Mouse (Mus musculus): ENCODE data around the gene Farp1.

The Farp1 gene

DNA sequence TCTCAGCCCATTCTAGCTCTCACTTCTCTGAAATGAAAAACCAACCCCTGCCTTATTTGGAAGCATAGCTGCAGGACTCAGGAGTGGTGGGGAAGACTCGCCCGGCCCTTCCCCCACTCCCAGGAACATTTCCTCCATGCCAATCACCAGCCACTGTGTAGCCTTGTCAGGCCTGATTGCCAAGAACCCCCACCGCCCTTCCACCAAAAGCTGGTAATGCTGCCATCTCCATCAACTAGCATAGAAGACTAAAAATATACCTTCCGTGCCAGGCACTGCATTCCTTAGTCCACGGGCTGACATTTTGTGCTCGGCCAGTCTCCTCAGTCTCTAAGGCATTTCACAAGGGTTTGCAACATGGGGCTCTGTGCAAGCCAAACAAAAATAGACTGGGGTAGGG, 235.5 kb downstream of the Farp1 start:
- no peak for DNase-seq

DNA sequence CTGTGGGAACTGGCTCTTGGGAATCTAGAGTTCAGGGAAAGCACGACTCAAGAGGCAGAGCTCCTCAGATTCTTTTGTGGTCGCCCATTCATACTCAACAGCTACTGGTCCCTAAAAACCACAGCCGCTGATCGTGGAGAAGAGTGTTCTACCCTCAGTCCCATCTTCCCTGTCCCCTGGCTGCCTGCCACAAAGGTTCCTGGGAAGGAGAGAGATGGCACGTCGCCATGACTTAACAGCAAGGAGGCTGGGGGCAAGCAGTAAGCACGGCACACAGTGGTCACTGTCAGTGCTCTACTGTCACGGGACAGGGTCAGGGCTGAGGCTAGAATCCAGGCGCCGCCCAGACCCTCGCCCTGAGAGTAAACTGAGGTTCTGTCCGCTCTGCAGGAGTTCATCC, 240.0 kb downstream of the Farp1 start:
- DNase-seq: no peak

DNA sequence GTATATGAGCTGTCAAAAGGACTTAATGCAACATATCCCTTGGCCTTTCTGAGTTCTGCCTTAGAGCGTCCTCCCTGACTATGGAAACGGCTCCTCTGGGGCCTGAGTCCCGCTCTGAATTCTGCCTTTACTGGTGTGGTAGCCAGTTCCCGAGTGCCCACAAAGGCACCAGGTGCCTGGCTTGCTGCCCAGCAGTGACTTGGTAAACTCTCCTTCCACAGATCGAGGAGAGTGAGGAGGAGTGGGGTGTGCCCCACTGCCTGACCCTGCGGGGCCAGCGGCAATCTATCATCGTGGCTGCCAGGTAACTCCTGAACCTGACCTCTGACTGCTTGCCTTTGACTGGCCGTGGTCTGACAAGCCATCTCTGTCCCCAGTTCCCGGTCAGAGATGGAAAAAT, 241.0 kb downstream of the Farp1 start:
- no peak for DNase-seq

- peak; percentile 95 for DNase-seq
Measured at GRCm38 (mm10) chr14:121279106-121279505, 244.1 kb downstream of the Farp1 start.

DNA sequence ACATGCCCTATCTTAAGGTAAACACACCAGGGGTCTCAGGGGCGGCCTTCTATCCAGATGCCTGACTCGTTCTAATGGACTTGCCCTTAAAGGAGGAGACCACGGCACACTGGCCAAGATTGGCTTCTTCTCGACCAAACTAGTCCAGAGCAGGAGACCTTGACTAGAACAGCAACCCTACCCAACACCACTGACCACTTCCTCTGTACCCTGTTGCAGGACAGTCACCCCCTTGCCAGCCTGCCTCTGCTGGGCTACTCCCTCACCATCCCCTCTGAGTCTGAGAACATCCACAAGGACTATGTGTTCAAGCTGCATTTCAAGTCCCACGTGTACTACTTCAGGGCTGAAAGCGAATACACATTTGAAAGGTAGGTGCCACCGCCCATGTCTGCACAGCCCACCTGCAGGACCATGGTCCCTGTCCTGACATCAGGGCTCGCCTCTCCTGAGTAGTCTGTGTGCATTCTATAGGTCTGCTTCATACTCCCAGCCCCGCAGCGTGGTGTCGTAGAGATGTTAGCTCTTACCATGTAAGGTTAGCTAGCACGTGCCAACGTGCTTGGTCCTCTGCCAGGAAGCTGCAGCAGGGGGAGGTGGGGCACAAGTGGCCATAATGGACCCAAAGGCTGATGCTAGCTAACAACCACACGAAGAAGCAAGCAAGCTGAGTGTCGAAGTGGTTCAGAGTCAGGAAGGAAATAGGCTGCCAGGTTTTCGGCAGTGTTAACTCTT, 245.8 kb downstream of the Farp1 start:
- DNase-seq: no peak

GRCm38 (mm10) chr14:121281336-121281710, 246.3 kb downstream of the Farp1 start:
- DNase-seq: no peak

DNA sequence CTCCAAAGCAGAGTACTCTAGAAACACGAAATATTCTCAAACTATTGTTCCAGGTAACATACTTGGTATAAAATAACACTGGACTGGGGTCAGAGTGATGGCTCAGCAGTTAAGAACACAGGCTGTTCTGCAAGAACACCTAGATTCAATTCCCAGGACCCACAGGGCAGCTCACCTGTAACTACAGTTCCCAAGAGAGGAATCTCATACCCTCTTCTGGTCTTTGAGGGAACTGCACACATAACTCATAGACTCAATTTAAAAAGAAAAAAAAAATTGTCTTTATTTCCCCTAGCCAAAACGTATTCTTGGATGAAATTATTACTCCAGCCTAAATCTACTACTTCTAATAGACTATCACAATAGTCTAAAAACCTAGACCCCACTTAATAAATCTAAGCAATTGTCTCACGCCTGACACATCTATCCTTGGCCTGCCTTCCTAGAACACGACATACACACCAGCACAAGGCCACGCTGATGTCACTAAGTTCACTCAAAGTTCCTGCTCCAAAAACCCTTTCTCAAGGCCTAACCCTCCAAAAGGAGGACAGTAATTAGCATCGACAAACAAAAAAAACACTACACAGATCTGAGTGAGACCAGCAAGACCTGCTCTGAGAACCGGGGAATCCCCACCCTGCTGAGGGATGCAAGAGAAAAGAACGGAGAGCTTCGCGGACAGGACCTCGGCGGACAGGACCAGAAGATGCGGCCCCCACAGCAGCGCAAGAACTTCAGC, 250.6 kb downstream of the Farp1 start:
- no peak for DNase-seq

- peak; percentile 85 for DNase-seq
Measured at GRCm38 (mm10) chr14:121291881-121292280, 256.9 kb downstream of the Farp1 start.

DNA sequence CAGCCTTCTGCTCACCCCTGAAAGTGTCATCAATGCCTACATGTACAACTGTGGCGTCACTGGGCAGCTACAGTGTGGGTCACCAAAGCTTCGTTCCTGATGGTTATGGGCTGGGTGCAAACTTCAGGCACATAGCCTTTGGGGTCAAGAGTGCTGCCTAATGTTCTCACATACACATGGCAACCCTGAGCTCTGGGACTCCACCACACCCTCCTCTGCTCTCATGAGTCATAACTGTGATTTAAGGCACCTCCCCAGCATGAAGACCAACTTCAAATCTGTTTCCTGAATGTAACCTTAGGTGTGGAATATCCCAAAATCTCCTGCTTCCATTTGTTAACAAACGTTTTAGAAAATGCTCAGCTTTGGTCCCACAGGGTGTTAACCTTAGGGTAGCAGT, 257.4 kb downstream of the Farp1 start:
- DNase-seq: peak; percentile 83

DNA sequence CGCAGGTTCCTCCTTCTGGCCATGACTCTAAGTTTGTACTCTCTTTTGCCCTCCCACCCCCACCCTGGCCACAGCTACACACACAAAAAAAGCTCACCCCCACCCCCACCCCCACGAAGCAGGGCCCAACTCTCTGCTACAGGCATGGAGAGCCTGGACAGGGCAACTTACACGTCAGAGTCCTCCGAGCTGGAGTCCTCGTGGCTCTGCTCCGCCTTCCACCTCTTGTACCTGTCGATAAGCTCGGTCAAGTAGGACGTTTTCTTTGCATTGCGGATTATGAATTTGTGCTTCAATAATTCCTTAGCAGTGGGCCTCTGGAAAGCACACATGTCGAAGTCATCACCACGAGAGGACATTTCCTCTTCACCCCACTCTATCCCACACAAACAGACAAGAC, 259.5 kb downstream of the Farp1 start:
- no peak for DNase-seq

DNA sequence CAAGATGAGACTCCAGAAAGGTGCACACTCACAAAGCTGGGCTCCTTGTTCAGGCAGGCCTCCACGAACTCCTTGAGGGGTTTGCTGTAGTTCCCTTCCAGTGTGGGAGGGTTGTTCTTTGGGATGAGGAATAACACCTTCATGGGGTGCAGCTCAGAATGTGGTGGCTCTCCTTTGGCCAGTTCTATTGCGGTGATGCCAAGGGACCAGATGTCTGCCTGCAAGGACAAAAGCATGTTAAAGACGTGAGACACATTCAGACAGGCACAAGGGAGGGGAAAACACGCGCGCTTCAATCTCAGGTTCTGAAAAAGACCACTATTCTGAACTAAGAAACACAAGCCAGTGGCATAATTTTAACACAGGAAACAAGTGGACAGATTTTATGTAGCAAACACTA, 262.1 kb downstream of the Farp1 start:
- DNase-seq: no peak

- DNase-seq: no peak
Measured at GRCm38 (mm10) chr14:121298537-121298936, 263.5 kb downstream of the Farp1 start.

DNA sequence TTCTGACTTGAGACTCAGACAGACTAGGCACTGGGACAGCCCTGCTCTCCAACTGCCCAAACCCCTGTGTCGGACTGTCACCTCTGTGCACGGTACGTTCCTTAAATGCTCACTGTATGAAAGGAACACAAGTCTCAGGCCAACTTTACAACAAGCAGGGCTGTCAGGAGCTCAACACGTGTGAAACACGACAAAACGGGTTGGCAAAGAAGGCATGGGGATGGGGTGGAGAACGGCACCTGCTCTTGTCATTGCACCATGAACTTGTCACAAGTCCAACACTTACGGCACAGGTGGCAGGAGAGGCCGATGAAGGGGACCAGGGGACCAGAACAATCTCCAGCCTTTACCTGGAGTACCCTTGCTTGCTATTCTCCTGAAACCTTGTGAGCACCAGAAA, 264.1 kb downstream of the Farp1 start:
- no peak for DNase-seq

DNA sequence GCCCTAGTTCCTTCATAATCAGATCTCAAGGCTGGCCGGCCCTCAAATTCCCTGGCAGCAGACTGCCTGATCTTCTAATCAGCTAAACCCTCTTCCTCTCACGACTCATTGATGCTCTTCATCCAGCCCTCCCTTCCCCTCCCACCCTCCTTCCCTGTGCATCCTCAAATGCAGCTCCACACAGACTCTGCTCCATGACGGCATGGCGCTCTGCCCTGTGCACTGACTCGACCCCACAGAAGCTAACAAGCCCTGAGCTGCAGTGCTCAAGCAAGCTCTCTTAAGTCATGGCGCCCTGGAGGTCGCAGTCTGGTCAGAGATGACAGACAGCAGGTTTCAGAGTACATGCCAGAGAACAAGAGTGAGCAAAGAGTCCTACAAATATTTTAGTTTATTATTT, 269.5 kb downstream of the Farp1 start:
- no peak for DNase-seq

DNA sequence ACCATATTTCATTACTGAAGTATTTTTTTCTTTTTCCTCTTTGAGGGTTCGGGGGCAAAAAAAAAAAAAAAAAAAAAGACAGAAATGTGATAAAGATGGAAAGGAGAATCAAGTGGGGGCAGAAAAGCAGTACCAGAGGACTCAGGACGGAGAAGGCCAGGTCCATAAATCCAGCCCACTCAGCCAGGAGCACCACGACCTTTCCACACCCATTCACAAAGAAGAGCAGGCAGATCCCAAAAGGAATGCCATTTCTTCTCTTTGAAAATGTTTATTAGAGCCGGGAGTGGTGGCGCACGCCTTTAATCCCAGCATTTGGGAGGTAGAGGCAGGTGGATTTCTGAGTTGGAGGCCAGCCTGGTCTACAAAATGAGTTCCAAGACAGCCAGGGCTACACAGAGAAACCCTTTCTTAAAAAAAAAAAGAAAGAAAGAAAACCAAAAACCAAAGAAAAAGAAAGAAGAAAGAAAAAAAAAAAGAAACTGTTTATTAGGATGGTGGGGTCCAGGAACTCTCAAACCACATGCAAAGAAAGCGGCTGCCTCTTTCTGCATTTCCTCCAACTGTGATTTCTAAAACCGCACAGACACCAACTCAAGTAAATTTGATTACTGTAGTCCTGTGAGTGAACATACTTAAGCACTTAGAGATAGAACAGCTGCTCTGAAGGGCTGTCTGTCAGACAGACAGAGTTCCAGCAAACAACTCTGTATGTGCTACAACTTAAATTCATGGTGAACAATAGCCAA, 270.5 kb downstream of the Farp1 start:
- no peak for DNase-seq

DNA sequence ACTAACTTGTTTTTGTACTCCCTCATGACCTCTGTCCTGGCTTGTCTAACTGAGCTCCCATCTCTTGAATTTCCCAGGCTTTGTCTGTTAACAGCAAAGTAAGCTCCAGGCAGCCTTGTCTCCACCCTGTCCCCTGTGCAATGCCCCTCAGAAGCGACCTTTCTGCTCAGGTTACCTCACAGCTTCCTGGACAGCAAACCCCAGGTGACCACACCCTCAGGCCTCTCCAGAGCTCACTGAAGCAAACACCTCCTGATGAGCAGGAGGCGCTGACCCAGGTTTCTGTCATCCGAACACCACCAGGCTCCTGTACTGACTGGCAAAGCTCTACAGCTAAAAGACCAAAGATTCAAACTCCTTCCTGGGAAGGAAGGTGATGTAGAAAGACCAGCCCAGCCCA, 274.9 kb downstream of the Farp1 start:
- DNase-seq: no peak

DNA sequence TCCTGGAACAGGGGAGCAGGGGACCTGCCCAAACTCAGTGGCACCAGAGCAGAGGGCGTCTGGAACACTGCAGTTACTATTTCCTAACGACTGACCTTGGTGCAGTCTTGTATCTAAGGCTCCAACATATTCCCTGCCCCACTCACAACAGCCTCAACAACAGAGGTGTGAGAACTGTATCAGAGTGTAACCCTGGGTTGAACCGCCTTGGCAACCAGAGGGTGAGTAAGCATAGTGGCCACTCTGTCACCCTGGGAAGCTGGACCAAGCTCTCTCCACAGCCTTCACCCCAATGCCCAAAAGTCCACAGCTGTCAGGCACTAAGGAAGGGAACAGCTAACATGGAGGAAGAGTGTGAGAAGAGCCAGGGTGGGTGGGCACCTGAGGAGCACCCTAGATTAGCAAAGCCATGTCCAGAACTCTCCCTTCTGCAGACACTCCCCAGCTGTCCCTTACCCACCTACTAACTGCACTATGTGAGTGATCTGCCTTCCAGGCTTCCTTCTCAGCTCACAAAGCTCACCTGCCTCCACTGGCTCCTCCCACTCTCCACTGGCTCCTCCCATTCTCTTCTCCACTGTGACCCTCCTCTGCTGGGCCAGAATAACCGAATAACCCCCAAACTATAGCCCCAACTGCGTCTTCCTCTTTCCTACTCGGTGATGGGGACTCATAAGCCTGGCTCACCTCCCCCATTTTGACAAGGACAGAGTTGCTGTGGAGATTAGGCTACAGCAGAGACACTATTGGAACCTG, 275.5 kb downstream of the Farp1 start:
- DNase-seq: no peak

DNA sequence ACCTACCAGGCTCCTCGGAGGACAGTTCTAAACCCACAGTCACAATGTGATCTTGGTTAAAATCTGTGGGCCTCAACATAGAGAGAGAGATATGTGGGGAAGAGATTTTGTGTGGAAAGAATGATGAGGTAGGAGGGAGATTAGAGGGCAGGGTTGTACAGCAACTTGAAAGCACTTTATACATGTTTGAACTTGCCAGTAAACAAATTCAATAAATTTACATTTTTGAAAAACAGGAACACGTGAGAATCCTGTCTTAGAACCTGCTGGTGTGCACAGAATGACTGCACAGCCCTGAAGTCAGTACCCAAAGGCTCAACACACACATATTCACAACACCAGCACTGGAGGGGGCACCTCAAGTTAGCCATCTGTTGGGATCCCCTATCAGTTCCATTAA, 276.1 kb downstream of the Farp1 start:
- no peak for DNase-seq

GRCm38 (mm10) chr14:121313283-121313682, 278.3 kb downstream of the Farp1 start:
- DNase-seq: no peak

- DNase-seq: no peak
Measured at GRCm38 (mm10) chr14:121314934-121315333, 279.9 kb downstream of the Farp1 start.

DNA sequence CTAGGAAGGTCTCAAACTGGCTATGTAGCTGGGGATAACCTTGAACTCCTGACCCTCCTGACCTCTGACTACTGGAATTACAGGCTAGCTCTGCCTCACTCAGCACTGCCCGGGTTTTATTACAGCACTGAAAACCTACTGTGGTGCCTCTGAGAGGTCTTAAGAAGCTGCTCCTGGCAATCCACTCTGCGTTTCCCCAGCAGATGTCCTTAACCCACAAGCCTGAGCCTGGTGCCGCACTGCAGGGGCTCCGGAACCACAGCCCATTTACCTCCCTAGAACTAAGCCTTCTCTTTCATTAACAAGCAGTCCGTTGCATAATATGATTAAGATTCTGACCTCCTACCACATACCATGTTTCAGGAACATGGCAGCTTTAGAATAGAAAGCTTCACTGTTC, 281.1 kb downstream of the Farp1 start:
- DNase-seq: no peak

DNA sequence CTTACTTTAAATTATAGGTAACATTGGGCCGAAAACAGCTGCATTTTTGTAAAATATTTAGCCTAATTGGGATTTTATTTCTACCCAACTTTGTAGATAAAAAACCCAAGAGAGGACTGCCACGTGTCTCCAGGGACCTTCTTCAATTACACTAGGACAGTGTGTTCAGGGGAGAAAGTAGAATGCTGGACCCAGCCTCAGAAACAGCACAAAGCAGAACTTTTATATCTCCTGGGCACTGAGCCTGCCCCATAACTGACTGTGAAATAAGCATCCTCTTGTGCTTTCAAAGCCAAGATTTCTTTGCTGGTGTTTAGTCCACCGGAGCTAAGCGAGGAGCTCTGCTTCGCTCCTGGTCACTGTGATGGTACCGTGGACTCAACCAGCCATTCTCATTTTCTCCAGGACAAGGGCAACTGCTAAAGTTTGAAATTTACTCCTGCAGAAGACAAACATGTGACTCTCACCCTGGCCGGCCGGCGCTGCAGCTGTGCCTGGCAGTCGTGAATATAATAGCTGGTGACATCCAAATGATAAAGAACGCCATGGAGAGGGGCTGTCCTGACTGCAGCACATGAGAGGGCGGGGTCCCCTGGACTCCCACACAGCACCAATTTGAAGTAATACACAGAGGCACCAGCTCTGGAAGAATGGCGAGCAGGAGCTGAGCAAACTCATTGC, 281.8 kb downstream of the Farp1 start:
- DNase-seq: no peak

DNA sequence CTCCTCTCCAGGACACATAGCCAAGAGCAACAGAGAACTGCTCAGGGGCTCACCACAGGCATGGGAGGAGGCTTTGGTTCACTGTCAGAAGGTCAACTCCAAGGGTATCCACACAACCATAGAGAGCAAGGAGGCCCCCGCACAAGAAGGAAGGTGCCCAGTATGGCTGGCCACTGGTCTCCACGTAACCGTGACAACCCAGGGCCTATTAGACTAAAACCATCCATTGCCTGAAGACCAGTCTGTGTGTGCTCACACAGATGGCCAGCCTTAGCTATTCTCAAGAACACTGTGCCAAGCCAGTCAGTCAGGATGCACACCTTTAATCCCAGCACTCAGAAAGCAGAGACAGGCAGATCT, 282.3 kb downstream of the Farp1 start:
- DNase-seq: no peak

Data from heart, adult 11 months (tissue).